Mouse (Mus musculus): ENCODE data around the gene Zfp62. TPM values are rescaled to one million over a fixed set of nuclear protein-coding genes. Genes with fewer than 3 reads are reported as not detected.
A peak's percentile ranks its signal among the peaks of the same experiment; 100 is the strongest.
"Not testable (repeated sequence)": the region's sequence is repeated elsewhere in the genome, so short reads cannot be mapped to it uniquely, and the experiment has no call there.

Zfp62 gene
- 10 to 100 TPM; 47.3 to 48.7 TPM for total RNA-seq (2021)
- long read RNA-seq, experiment 1, partial matches to known transcripts: 1 of 8 reads
- long read RNA-seq, experiment 1, other reads (novel, unspliced or antisense): 3 of 8 reads
- long read RNA-seq, experiment 2, full-length matches to known transcripts: 4 of 15 reads
- long read RNA-seq, experiment 2, partial matches to known transcripts: 0 of 15 reads
- long read RNA-seq, experiment 2, other reads (novel, unspliced or antisense): 11 of 15 reads

- DNase-seq (ENCODE audit: low spot score in 2 of 2): peak; percentile 88 to 89
These were observed at the start of gene Zfp62 for GRCm38 (mm10) chr11:49203129-49203768. Gene Zfp62 (plus strand): TSS chr11:49203292.

GRCm38 (mm10) chr11:49154077-49154476, 49.0 kb upstream of the Zfp62 start, which contains the start of gene Olfr1394:
Gene Olfr1394 (plus strand): TSS chr11:49154377.
- no peak for DNase-seq (ENCODE audit: low spot score in 2 of 2)

- DNase-seq (ENCODE audit: low spot score in 2 of 2): no peak
These were observed 46.0 kb upstream of the Zfp62 start for GRCm38 (mm10) chr11:49156821-49157814.

- DNase-seq (ENCODE audit: low spot score in 2 of 2): no peak
These were observed 34.1 kb upstream of the Zfp62 start for GRCm38 (mm10) chr11:49168839-49169611.

GRCm38 (mm10) chr11:49170576-49170975, 32.5 kb upstream of the Zfp62 start:
- no peak for DNase-seq (ENCODE audit: low spot score in 2 of 2)

- no peak for DNase-seq (ENCODE audit: low spot score in 2 of 2)
These were observed 27.7 kb upstream of the Zfp62 start for GRCm38 (mm10) chr11:49175345-49175744.

- DNase-seq (ENCODE audit: low spot score in 2 of 2): not testable (repeated sequence)
These were observed 26.9 kb upstream of the Zfp62 start for GRCm38 (mm10) chr11:49176047-49176779.

- no peak for DNase-seq (ENCODE audit: low spot score in 2 of 2)
These were observed 19.9 kb upstream of the Zfp62 start for GRCm38 (mm10) chr11:49183172-49183571.

- no peak for DNase-seq (ENCODE audit: low spot score in 2 of 2)
These were observed 16.6 kb upstream of the Zfp62 start for GRCm38 (mm10) chr11:49186452-49186851.

- DNase-seq (ENCODE audit: low spot score in 2 of 2): no peak
These were observed 16.1 kb upstream of the Zfp62 start, which contains the start of gene Btnl9 for GRCm38 (mm10) chr11:49186955-49187488. Gene Btnl9 (minus strand): TSS chr11:49187159.

- no peak for DNase-seq (ENCODE audit: low spot score in 2 of 2)
These were observed 15.4 kb upstream of the Zfp62 start for GRCm38 (mm10) chr11:49187701-49188100.

GRCm38 (mm10) chr11:49189737-49190136, 13.4 kb upstream of the Zfp62 start:
- DNase-seq (ENCODE audit: low spot score in 2 of 2): peak in 1 of 2 experiments; percentile 31

- DNase-seq (ENCODE audit: low spot score in 2 of 2): no peak
These were observed 12.0 kb upstream of the Zfp62 start for GRCm38 (mm10) chr11:49191083-49191482.

GRCm38 (mm10) chr11:49194771-49195170, 8.3 kb upstream of the Zfp62 start:
- not testable (repeated sequence) for DNase-seq (ENCODE audit: low spot score in 2 of 2)

GRCm38 (mm10) chr11:49195819-49196322, 7.2 kb upstream of the Zfp62 start:
- DNase-seq (ENCODE audit: low spot score in 2 of 2): no peak

GRCm38 (mm10) chr11:49200666-49201065, 2.4 kb upstream of the Zfp62 start:
- no peak for DNase-seq (ENCODE audit: low spot score in 2 of 2)

GRCm38 (mm10) chr11:49201142-49201541, 1.9 kb upstream of the Zfp62 start:
- no peak for DNase-seq (ENCODE audit: low spot score in 2 of 2)

GRCm38 (mm10) chr11:49202071-49202470, 1.0 kb upstream of the Zfp62 start:
- DNase-seq (ENCODE audit: low spot score in 2 of 2): no peak

GRCm38 (mm10) chr11:49202523-49203061, 500 bp upstream of the Zfp62 start:
- DNase-seq (ENCODE audit: low spot score in 2 of 2): peak in 1 of 2 experiments; percentile 7

Measured in adrenal gland, postnatal 4 days (tissue).